Mouse (Mus musculus) effector memory CD4-positive, alpha-beta T cell, adult 7 months (primary cell): ENCODE data around the gene Mief2. TPM values are rescaled to one million over a fixed set of nuclear protein-coding genes. Genes with fewer than 3 reads are reported as not detected.

Experiments used
- polyA plus RNA-seq: library from polyadenylated mRNA; unstranded; fragments of 100-300 nt; shearing (Covaris generic); gene quantifications from one replicate; pipeline ENCODE4 v1.2.1, GENCODE M21; 2017

Mief2 gene
- 14.1 TPM for polyA plus RNA-seq

DNA sequence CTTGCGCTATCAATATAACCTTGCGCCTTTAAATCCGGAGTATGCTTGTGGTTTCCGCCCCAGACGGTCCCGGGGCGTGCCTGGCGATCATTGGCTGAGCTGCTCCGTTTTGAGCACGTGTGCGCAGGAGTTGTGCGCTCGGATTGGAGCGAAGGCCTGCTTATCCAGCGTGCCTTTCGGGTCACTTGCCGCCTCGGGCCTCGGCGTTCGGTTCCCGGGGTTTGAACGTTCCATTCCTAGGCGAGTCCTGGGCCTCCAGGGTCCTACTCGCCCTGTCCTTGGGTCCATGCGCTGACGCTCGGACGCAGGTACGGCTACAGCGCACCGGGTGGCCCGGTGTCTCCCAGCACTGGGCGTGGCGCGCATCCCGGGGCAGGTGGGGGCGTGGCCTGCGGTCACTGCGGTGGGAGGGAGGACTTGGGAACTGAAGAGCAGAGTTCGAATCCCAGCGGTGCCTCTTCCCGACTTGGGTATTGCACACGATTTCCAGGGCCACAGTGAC lies at the start of gene Mief2:
Mief2 (plus strand) TSS at position 139 of the 502 bp plus-strand sequence.

DNA sequence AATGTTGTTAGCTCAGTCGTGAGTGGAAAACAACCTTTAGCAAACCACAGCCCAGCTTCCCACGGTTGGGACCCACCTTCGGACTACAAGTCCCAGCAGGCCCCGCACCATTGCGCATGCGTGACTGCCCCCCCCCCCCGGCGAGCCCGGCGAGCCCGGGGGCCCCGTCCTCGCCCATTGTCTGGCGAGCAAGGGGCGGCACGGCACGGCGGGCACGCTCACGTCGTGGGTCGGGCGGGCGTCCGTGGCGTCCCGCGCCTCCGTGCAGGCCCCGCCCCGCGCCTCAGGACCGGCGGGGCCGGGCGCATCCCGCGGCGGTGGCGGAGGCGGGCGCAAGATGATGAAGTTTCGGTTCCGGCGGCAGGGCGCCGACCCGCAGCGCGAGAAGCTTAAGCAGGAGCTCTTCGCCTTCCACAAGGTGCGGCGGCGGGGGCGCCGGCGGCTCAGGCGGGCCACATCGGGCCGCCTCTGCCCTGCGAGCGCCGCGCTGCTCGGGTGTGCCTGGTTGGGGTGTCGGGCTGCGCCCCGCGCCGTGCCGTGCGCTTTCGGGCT lies 28.6 kb upstream of the Mief2 start, which contains the start of gene Llgl1:
Llgl1 (plus strand) TSS at position 200 of the 552 bp plus-strand sequence.

DNA sequence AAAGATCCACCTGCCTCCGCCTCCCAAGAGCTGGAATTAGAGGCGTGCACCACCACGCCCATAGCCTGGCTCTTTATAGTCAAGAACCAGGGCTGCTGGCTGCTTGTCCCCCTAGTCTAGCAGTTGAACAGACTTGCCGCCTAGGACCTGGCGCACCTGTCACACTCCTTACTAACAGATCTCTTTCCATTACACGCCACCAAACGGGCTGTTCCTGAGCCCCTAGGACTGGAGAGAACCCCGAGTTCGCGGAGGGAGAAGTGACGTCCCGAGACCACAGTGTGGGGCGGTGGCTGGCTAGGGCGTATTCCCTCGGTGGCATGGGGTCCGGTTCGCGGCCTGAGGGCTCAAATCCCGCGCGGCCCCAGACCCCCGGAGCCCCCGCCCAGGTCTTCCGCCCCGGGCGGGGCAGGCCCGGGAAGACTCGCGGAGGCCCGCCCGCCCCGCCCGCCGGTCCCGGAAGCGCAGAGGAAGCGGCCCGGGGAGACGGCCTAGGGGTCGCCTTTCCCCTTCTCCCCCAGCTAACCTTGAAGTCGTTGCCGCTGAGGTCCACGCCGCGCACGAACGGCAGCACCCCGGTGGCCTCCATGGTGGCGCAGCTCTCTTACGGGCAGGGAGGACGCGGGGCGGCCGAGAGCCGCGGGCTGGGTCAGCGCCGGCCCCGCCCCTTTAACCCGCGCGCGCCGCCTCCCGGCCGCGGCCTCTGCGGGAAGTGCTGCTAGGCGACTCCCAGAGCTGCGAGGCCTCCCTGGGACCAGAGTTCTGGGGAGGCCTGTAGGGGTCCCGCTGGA lies 1.4 kb upstream of the Mief2 start, which contains the start of gene Flii:
Flii (minus strand) TSS at position 663 of the 791 bp plus-strand sequence.

GRCm38 (mm10) chr11:60776829-60777740 lies 48.9 kb downstream of the Mief2 start, which contains the start of the genes Top3a and Smcr8:
Gene Top3a, minus strand, starts transcription at chr11:60777365.
Gene Smcr8, plus strand, starts transcription at chr11:60777524.

Other genes starting within 250 kb of the Mief2 start
- 53.1 TPM for gene Alkbh5, start 192.0 kb upstream of the Mief2 start, polyA plus RNA-seq
- 36.0 TPM for gene Llgl1, start 28.7 kb upstream of the Mief2 start, polyA plus RNA-seq
- 167 TPM for gene Flii, start 1.1 kb upstream of the Mief2 start, polyA plus RNA-seq
- gene Top3a, start 49.0 kb downstream of the Mief2 start, polyA plus RNA-seq: 16.8 TPM
- gene Smcr8, start 49.1 kb downstream of the Mief2 start, polyA plus RNA-seq: 10.8 TPM
- gene Shmt1, start 83.3 kb downstream of the Mief2 start, polyA plus RNA-seq: 6.6 TPM
- gene Dhrs7b, start 102.2 kb downstream of the Mief2 start, polyA plus RNA-seq: 14.7 TPM
- 52.4 TPM for gene Tmem11, start 150.9 kb downstream of the Mief2 start, polyA plus RNA-seq
- gene Natd1, start 186.4 kb downstream of the Mief2 start, polyA plus RNA-seq: 6.6 TPM
- 213 TPM for gene Map2k3, start 203.6 kb downstream of the Mief2 start, polyA plus RNA-seq